Comparison of ENCODE assay signal across 8 mouse cellular contexts in the genomic region with DNA sequence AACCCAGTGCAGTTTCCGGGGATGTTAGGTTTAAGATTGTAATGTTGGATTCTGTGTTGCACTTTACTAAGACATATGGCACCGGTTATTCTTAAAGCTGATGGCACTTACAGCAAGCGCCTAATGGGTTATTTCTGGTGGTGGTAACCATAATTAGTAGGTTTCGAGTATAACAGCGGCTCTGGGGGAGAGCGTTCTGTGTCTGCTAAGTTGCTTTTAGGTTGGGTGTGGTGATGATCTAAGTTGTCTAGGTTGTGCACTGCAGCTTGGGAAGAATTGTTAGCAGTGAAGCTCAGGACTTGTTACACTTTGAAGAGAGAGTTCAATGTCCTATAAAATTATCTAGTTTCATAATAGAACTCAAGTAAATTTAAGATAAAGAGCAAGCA. TPM values are rescaled to one million over a fixed set of nuclear protein-coding genes. Genes with fewer than 3 reads are reported as not detected.
A peak's percentile ranks its signal among the peaks of the same experiment; 100 is the strongest.
DNase-seq lines count a peak whose midpoint lies in the region; ATAC-seq and TF ChIP-seq lines count a peak whose summit lies in the region.

No protein-coding gene starts in this region.

- peak overlapping the region; percentile 91 for H3K4me3 ChIP-seq in cerebellum, adult 2 months (replicated peaks; ENCODE audit: insufficient read depth, low read depth, low read length)
- peak overlapping the region; percentile 94 for H3K4me3 ChIP-seq in thymus, adult 2 months (ENCODE audit: control insufficient read depth, insufficient read depth, low read length)
- peak overlapping the region; percentile 97 for H3K4me3 ChIP-seq in liver, embryonic 11.5 days (ENCODE audit: low read depth, low read length)

- H3K9me3 ChIP-seq in liver, embryonic 11.5 days (ENCODE audit: control insufficient read depth, low read length) = no peaks in the 10 kb centered on the region

- H3K4me2 ChIP-seq in liver, embryonic 11.5 days = peak overlapping the region; percentile 78

- no peaks in the 10 kb centered on the region for H3K36me3 ChIP-seq in thymus, adult 2 months (ENCODE audit: control insufficient read depth, insufficient read depth, low read length)
- no peaks in the 10 kb centered on the region for H3K36me3 ChIP-seq in liver, embryonic 11.5 days (ENCODE audit: control insufficient read depth, insufficient read depth, low read length)

- no peak overlapping the region for H3K27ac ChIP-seq in cerebellum, adult 2 months (ENCODE audit: insufficient read depth, low read length)
- peak overlapping the region; percentile 67 for H3K27ac ChIP-seq in thymus, adult 2 months (ENCODE audit: control insufficient read depth, insufficient read depth, low read length)
- H3K27ac ChIP-seq in liver, embryonic 11.5 days (ENCODE audit: low read depth, low read length) = peak overlapping the region; percentile 87

- DNase-seq in cerebellum, adult 2 months = peak in 1 of 2 experiments; percentile 15
- DNase-seq in cerebellum, adult 11-12 months = no peak
- DNase-seq in thymus, adult 2 months = no peak
- DNase-seq in thymus, postnatal 25 days = no peak
- DNase-seq in liver, embryonic 11.5 days (ENCODE audit: low spot score) = no peak
- DNase-seq in adrenal gland, adult 8-10 months = no peak
- DNase-seq in kidney, postnatal 36 days = no peak

- no peak for TF ChIP-seq CTCF in cerebellum, adult 2 months (IDR thresholded peaks at IDR 0.05; ENCODE audit: borderline replicate concordance, insufficient read depth, low read depth, low read length)
- TF ChIP-seq CTCF in thymus, adult 2 months (IDR thresholded peaks at IDR 0.05; ENCODE audit: borderline replicate concordance, control insufficient read depth, extremely low read depth, insufficient read depth, low read length, poor library complexity) = no peak

- TF ChIP-seq POLR2A in cerebellum, adult 2 months (IDR thresholded peaks at IDR 0.05; ENCODE audit: borderline replicate concordance, insufficient read depth, low read length) = no peak
- no peak for TF ChIP-seq POLR2A in thymus, adult 2 months (IDR thresholded peaks at IDR 0.05; ENCODE audit: control insufficient read depth, extremely low read depth, insufficient read depth, low read length, poor library complexity)

- no peak for ATAC-seq in liver, embryonic 11.5 days (replicated peaks; ENCODE audit: low FRiP score)
- ATAC-seq in granulocyte monocyte progenitor cell, adult 5-6 weeks (replicated peaks; ENCODE audit: poor library complexity, severe bottlenecking) = no peak

- H3K27me3 ChIP-seq in cerebellum, adult 2 months (ENCODE audit: control insufficient read depth, insufficient read depth, low read length) = no peaks in the 10 kb centered on the region
- H3K27me3 ChIP-seq in thymus, adult 2 months (ENCODE audit: control insufficient read depth, insufficient read depth, low read length) = no peaks in the 10 kb centered on the region
- no peaks in the 10 kb centered on the region for H3K27me3 ChIP-seq in liver, embryonic 11.5 days (replicated peaks; ENCODE audit: control insufficient read depth, insufficient read depth, low read length)

- peak overlapping the region; percentile 98 for H3K9ac ChIP-seq in liver, embryonic 11.5 days (ENCODE audit: low read depth, low read length)

- H3K4me1 ChIP-seq in cerebellum, adult 2 months (ENCODE audit: control insufficient read depth, insufficient read depth, low read length) = no peaks in the 10 kb centered on the region
- H3K4me1 ChIP-seq in thymus, adult 2 months (replicated peaks; ENCODE audit: control insufficient read depth, insufficient read depth, low read length) = peaks cover 5% of the 10 kb centered on the region
- H3K4me1 ChIP-seq in liver, embryonic 11.5 days (replicated peaks; ENCODE audit: control insufficient read depth, insufficient read depth, low read length) = peaks cover 21% of the 10 kb centered on the region

- WGBS in cerebellum, adult 2 months = 2% methylated on average over 6 of the region's 6 CpGs
- WGBS in thymus, adult 2 months = under 1% methylated on average over 6 of the region's 6 CpGs
- WGBS in liver, embryonic 11.5 days = under 1% methylated on average over 6 of the region's 6 CpGs

RNA-seq across cellular contexts. Expression of gene Sec63, which starts 1.4 kb away (rescaled TPM):
- 42.4 and 46.8 TPM in 2 replicates for polyA plus RNA-seq in cerebellum, adult 2 months (2012; rRNA removed)
- polyA plus RNA-seq in thymus, adult 2 months (2012; rRNA removed) = 13.2 and 14.4 TPM in 2 replicates
- polyA plus RNA-seq in liver, embryonic 11.5 days (2014; fragmentation: Nextera tagmentation; extraction: Ambion mirVana) = 14.2 and 17.6 TPM in 2 replicates
- 45.5 and 54.6 TPM in 2 replicates for total RNA-seq in granulocyte monocyte progenitor cell, adult 5-6 weeks (2014; fragmentation: Nextera tagmentation)
- 46.8 and 68.4 TPM in 2 replicates for total RNA-seq in granulocyte monocyte progenitor cell, adult 5-6 weeks (2017)
- 10 to 100 TPM; 78.3 to 92.2 (median 84.0) TPM for total RNA-seq in adrenal gland, adult 8-10 months (2022)
